Comparison of ENCODE assay signal across 18 mouse cellular contexts in genomic region chr6:35259526-35259925, GRCm38 (mm10). TPM values are rescaled to one million over a fixed set of nuclear protein-coding genes. Genes with fewer than 3 reads are reported as not detected.
DNase-seq lines count a peak whose midpoint lies in the region; ATAC-seq lines count a peak whose summit lies in the region.
"Had no signal": no experiment of that assay in that cellular context is flagged by ENCODE, and none has a peak within 500 bp of the region (broad histone marks: within the 10 kb centered on the region; RNA-seq: fewer than 3 reads in every experiment).

No protein-coding gene starts in this region.

- H3K4me2 ChIP-seq in heart, embryonic 13.5 days = peak overlapping the region; percentile 24
- 0 out of 2 replicates have a peak overlapping the region, but pooled peaks have one; percentile 16 for H3K4me2 ChIP-seq in liver, embryonic 15.5 days
- H3K4me2 ChIP-seq: forebrain, embryonic 15.5 days; lung, embryonic 15.5 days; midbrain, embryonic 15.5 days had no signal

- H3K27ac ChIP-seq in heart, embryonic 13.5 days (replicated peaks) = 0 out of 2 replicates have a peak overlapping the region, but pooled peaks have one; percentile 30
- H3K27ac ChIP-seq in liver, embryonic 15.5 days (replicated peaks) = no peak overlapping the region
- H3K27ac ChIP-seq: forebrain, embryonic 15.5 days; lung, embryonic 15.5 days; midbrain, embryonic 15.5 days had no signal

- H3K9me3 ChIP-seq in heart, embryonic 13.5 days = no peaks in the 10 kb centered on the region
- no peaks in the 10 kb centered on the region for H3K9me3 ChIP-seq in liver, embryonic 15.5 days (replicated peaks)
- H3K9me3 ChIP-seq: forebrain, embryonic 15.5 days; lung, embryonic 15.5 days; midbrain, embryonic 15.5 days had no signal

- no peak for ATAC-seq in heart, embryonic 13.5 days (ENCODE audit: extremely low read depth, insufficient number of reproducible peaks, low FRiP score, low TSS enrichment)
- ATAC-seq in liver, embryonic 15.5 days (ENCODE audit: insufficient read depth) = no peak
- ATAC-seq: forebrain, embryonic 15.5 days; midbrain, embryonic 15.5 days had no signal

- H3K36me3 ChIP-seq in heart, embryonic 13.5 days = peaks cover 37% of the 10 kb centered on the region
- H3K36me3 ChIP-seq in liver, embryonic 15.5 days (replicated peaks) = peaks cover 58% of the 10 kb centered on the region

- no peaks in the 10 kb centered on the region for H3K27me3 ChIP-seq in heart, embryonic 13.5 days (replicated peaks)
- H3K27me3 ChIP-seq in liver, embryonic 15.5 days = no peaks in the 10 kb centered on the region
- H3K27me3 ChIP-seq: forebrain, embryonic 15.5 days; lung, embryonic 15.5 days; midbrain, embryonic 15.5 days had no signal

- H3K4me3 ChIP-seq in heart, embryonic 13.5 days = no peak overlapping the region
- H3K4me3 ChIP-seq in liver, embryonic 15.5 days (replicated peaks) = no peak overlapping the region
- H3K4me3 ChIP-seq: forebrain, embryonic 15.5 days; lung, embryonic 15.5 days; midbrain, embryonic 15.5 days had no signal

- WGBS in heart, embryonic 13.5 days = 56% methylated on average over 5 of the region's 5 CpGs
- WGBS in liver, embryonic 15.5 days (ENCODE audit: insufficient replicate concordance) = 57% methylated on average over 5 of the region's 5 CpGs

- DNase-seq in heart, adult 18-20 months = peak; percentile 60 to 66
- DNase-seq in heart, adult 8-10 months (ENCODE audit: low spot score) = no peak
- peak; percentile 60 for DNase-seq in adrenal gland, postnatal 10 days
- DNase-seq in embryo, embryonic 11 days = no peak
- DNase-seq in thymus, postnatal 10 days (ENCODE audit: low spot score in 2 of 2) = no peak
- DNase-seq: cerebellum, adult 8-10 months; kidney, adult 8-10 months; kidney, postnatal 36 days; left cerebral cortex, postnatal 4 days; right cerebral cortex, postnatal 14 days; thymus, adult 2 months had no signal

- H3K4me1 ChIP-seq in heart, embryonic 13.5 days = peaks cover 67% of the 10 kb centered on the region
- H3K4me1 ChIP-seq in liver, embryonic 15.5 days (replicated peaks) = peaks cover 58% of the 10 kb centered on the region

- no peak overlapping the region for H3K9ac ChIP-seq in heart, embryonic 13.5 days
- no peak overlapping the region; the same call in 1 of the 2 replicates for H3K9ac ChIP-seq in liver, embryonic 15.5 days
- H3K9ac ChIP-seq: forebrain, embryonic 15.5 days; lung, embryonic 15.5 days; midbrain, embryonic 15.5 days had no signal

RNA-seq across cellular contexts. Expression of gene Slc13a4, which starts 48.4 kb away (rescaled TPM):
- under 1 TPM; 0.07 to 0.21 TPM for total RNA-seq in heart, adult 18-20 months (2021)
- under 1 TPM in 2 of 4 experiments, not detected in 2; 0.14 to 0.37 TPM for total RNA-seq in heart, adult 8-10 months (2022)
- under 1 TPM; 0.30 to 0.33 TPM for total RNA-seq in adrenal gland, postnatal 10 days (2021)
- 1.3 TPM in 2 replicates for polyA plus RNA-seq in heart, embryonic 13.5 days (2015; fragmentation: Nextera tagmentation; extraction: Ambion mirVana)
- polyA plus RNA-seq in liver, embryonic 15.5 days (2015; fragmentation: Nextera tagmentation; extraction: Ambion mirVana) = 0.06 and 0.07 TPM in 2 replicates
- total RNA-seq: hematopoietic stem cell, adult 5-6 weeks; MEL had no signal

Comparison
In these comparisons a context has a peak if more than half of its experiments do, and no peak if none do; other contexts are left out.
1. DNase-seq: peak in heart, adult 18-20 months (2 of 2) and adrenal gland, postnatal 10 days (single experiment); none in heart, adult 8-10 months (single experiment), embryo, embryonic 11 days (single experiment) and thymus, postnatal 10 days (0 of 2).